Mouse (Mus musculus) spleen, adult 2 months (tissue): ENCODE data around the gene Tspan3.

Source experiments
- CTCF ChIP-seq: fragments of 200-500 bp; IDR thresholded peaks from 2 replicates; pipeline ENCODE4 v1.5.1; 2011; ENCODE audit warnings: mild to moderate bottlenecking, inconsistent platforms; ENCODE audit not compliant: insufficient read depth, insufficient read length, insufficient replicate concordance; ENCODE audit errors: extremely low read depth
- POLR2A ChIP-seq: fragments of 200-500 bp; IDR thresholded peaks from 2 replicates; pipeline ENCODE4 v1.6.1; 2011; ENCODE audit warnings: low read depth, low read length, inconsistent platforms

GRCm38 (mm10) chr9:56118091-56118490 is 47.2 kb downstream of the Tspan3 start:
- TF ChIP-seq POLR2A (no peak), CTCF (no peak)
